Mouse (Mus musculus) stomach, embryonic 16.5 days (tissue): ENCODE results near the gene Ston2. TPM values are rescaled to one million over a fixed set of nuclear protein-coding genes. Genes with fewer than 3 reads are reported as not detected.
"Not testable (repeated sequence)": the region's sequence is repeated elsewhere in the genome, so short reads cannot be mapped to it uniquely, and the experiment has no call there.

Experiments
- ATAC-seq: fragments of 200-750 bp; cut with Nextera tagmentation; 2 replicates; pipeline ENCODE4 v1.8.0; 2017; ENCODE audit warnings: moderate number of reproducible peaks, moderate TSS enrichment; ENCODE audit not compliant: insufficient read depth, low FRiP score
- H3K27ac ChIP-seq: fragments of 300-500 bp; sonication (generic); 2 replicates; pipeline ENCODE4 v1.5.1; 2014; ENCODE audit warnings: low read length
- H3K27me3 ChIP-seq: fragments of 300-500 bp; sonication (generic); 2 replicates; pipeline ENCODE4 v1.6.1; 2014; ENCODE audit warnings: low read length, control low read depth, mixed read lengths; ENCODE audit not compliant: control insufficient read depth, insufficient read depth
- H3K36me3 ChIP-seq: fragments of 300-500 bp; sonication (generic); 2 replicates; pipeline ENCODE4 v1.6.1; 2014; ENCODE audit warnings: low read length; ENCODE audit not compliant: control insufficient read depth, insufficient read depth
- H3K4me1 ChIP-seq: fragments of 300-500 bp; sonication (generic); 2 replicates; pipeline ENCODE4 v1.6.1; 2014; ENCODE audit warnings: low read length, control low read depth, mixed read lengths; ENCODE audit not compliant: control insufficient read depth, insufficient read depth
- H3K4me2 ChIP-seq: fragments of 300-500 bp; sonication (generic); 2 replicates; pipeline ENCODE4 v1.6.1; 2014; ENCODE audit warnings: low read depth, low read length, mixed read lengths
- H3K4me3 ChIP-seq: fragments of 300-500 bp; sonication (generic); replicated peaks from 2 replicates; pipeline ENCODE4 v1.5.1; 2014; ENCODE audit warnings: mild to moderate bottlenecking, low read length
- H3K9ac ChIP-seq: fragments of 300-500 bp; sonication (generic); 2 replicates; pipeline ENCODE4 v1.6.1; 2014; ENCODE audit warnings: low read length
- H3K9me3 ChIP-seq: fragments of 300-500 bp; sonication (generic); replicated peaks from 2 replicates; pipeline ENCODE4 v1.6.1; 2016; ENCODE audit warnings: low read length, control low read depth; ENCODE audit not compliant: control insufficient read depth
- WGBS: fragments of 180-500 bp; shearing (Covaris S2); extraction: QIAGEN DNeasy Blood & Tissue Kit; methylation state at CpG from one replicate; pipeline ENCODE4 v1.1.7; 2014; 5-methylcytosine and 5-hydroxymethylcytosine counted together
- polyA plus RNA-seq: library from polyadenylated mRNA; unstranded; fragments of >200 nt; fragmentation: Nextera tagmentation; extraction: Ambion mirVana; gene quantifications from 2 replicates; pipeline ENCODE4 v1.2.1, GENCODE M21; 2015

Ston2 gene
- polyA plus RNA-seq, 1 experiment from 2014 or later = 8.5 TPM

DNA sequence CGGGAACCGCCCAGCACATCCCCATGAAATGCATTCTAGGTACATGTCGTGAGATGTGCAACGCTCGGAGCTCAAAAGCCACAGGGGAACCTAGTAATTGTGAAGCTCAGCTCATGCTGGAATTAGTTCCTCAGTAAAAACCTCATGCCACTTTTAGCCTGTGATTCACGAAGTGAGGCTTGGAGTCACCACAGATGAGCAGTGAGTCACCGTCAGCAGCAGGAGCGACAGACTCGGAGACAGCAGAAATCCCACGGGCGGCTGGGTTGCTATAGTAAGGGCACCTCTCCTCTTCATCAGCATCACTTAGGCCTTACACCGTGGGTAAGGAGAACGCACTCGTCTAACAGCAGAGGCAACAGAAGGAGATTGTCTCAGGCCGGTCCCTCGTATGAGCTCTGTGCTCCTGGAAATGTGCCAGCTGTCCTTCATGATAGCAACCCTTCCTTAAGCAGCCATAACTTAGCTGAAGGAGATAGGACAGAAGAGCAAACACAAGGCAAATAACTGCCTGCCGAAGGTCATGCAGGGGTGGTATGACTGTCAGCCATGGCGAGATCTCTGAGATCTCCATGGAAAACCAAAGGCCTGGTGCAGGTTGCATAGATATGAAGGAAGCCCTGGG, 39.8 kb downstream of the Ston2 start:
- H3K9ac ChIP-seq = no peak overlapping the region
- WGBS = 64% methylated on average over 18 of the region's 18 CpGs
- H3K27ac ChIP-seq = no peak overlapping the region
- no peaks in the 10 kb centered on the region for H3K36me3 ChIP-seq
- no peak for ATAC-seq
- H3K4me2 ChIP-seq = no peak overlapping the region
- H3K4me3 ChIP-seq = no peak overlapping the region
- no peaks in the 10 kb centered on the region for H3K27me3 ChIP-seq
- H3K4me1 ChIP-seq = peaks cover 13% of the 10 kb centered on the region
- no peaks in the 10 kb centered on the region for H3K9me3 ChIP-seq

DNA sequence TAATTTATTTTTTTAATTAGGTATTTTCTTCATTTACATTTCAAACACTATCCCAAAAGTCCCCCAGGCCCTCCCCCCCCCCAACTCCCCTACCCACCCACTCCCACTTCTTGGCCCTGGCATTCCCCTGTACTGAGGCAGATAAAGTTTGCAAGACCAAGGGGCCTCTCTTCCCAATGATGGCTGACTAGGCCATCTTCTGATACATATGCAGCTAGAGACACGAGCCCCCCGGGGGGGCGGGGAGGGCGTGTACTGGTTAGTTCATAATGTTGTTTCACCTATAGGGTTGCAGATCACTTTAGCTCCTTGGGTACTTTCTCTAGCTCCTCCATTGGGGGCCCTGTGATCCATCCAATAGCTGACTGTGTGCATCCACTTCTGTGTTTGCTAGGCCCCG, 41.3 kb downstream of the Ston2 start:
- WGBS = 93% methylated on average over 5 of the region's 5 CpGs
- H3K4me2 ChIP-seq, H3K27me3 ChIP-seq, H3K9ac ChIP-seq, H3K4me3 ChIP-seq, H3K9me3 ChIP-seq, ATAC-seq, H3K36me3 ChIP-seq, H3K27ac ChIP-seq: not testable (repeated sequence)
- peaks cover 13% of the 10 kb centered on the region for H3K4me1 ChIP-seq

DNA sequence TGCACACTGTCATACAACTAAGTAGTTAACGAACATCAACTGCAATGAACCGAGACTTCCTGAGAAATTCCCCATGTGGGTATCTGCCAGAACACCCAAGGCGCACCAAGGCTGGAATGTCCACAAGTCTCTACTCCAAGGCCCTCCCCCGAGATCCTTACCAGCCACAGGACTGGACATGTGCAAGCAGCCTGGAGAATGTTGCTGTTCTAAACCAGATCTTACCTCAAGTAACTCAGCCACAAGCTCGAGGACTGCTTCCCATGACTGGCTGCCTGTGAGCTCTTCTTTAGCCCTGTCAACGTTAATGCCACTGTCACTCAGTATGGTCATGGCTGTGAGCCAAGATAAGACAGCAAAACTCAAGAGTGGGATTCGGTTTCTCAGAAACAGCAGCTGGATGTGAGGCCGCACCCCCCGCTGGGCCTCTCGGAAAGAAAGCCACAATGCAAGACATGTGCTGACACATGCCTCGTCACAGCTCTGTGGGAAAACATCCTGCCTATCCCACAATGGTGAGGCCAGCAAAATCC, 42.4 kb downstream of the Ston2 start:
- no peaks in the 10 kb centered on the region for H3K9me3 ChIP-seq
- no peak overlapping the region for H3K4me3 ChIP-seq
- H3K36me3 ChIP-seq = no peaks in the 10 kb centered on the region
- 40% methylated on average over 11 of the region's 11 CpGs for WGBS
- H3K9ac ChIP-seq = no peak overlapping the region
- no peaks in the 10 kb centered on the region for H3K27me3 ChIP-seq
- H3K4me1 ChIP-seq = peaks cover 13% of the 10 kb centered on the region
- H3K4me2 ChIP-seq = no peak overlapping the region
- H3K27ac ChIP-seq = no peak overlapping the region
- peak; percentile 44; the same call in 1 of the 2 replicates for ATAC-seq

DNA sequence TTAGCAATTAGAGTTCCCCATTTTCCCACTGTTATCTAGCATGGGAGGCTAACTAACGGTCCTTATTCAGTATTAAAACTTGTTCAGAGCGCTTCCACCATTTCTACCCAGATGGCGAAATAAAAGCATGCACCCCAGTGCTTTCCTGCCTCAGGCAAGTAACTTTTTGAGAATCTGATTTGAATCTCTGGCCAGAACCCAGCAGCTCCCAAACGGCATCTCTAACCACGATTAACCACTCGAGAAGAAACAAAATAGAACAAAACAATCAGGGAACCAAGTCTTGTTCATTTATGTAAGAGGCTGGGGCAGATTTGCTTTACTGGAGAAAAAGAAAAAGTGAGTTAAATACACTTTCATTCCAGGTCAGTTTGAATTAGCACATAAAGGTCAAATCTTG, 44.1 kb downstream of the Ston2 start:
- Histone ChIP-seq H3K9me3 (no peaks in the 10 kb centered on the region), H3K9ac (no peak overlapping the region), H3K27me3 (no peaks in the 10 kb centered on the region), H3K36me3 (no peaks in the 10 kb centered on the region), H3K4me2 (no peak overlapping the region), H3K4me3 (no peak overlapping the region), H3K4me1 (peaks cover 13% of the 10 kb centered on the region), H3K27ac (no peak overlapping the region)
- WGBS = 72% methylated on average over 6 of the region's 6 CpGs
- ATAC-seq = no peak

DNA sequence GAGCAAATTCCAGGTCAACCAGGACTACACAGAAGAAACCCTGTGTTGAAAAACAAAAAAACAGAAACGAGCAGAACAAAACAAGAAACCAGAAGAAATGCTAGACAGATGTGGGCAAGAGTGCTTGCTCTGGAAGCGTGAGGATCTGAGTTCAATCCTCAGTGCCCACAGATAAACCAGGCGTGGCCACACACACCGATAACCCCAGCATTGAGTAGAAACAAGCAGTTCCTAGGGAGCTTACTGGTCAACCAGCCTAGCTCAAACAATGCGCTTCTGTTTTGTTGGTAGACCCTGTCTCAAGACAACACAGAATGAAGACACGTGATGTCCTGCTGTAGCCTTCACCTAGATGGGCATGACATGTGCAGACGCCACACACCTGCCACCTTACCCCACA, 45.3 kb downstream of the Ston2 start:
- H3K4me2 ChIP-seq = no peak overlapping the region
- no peak overlapping the region for H3K27ac ChIP-seq
- H3K36me3 ChIP-seq = no peaks in the 10 kb centered on the region
- no peaks in the 10 kb centered on the region for H3K27me3 ChIP-seq
- no peak for ATAC-seq
- H3K4me1 ChIP-seq = peaks cover 13% of the 10 kb centered on the region
- H3K9me3 ChIP-seq = no peaks in the 10 kb centered on the region
- WGBS = 92% methylated on average over 7 of the region's 7 CpGs
- H3K4me3 ChIP-seq = no peak overlapping the region
- H3K9ac ChIP-seq = no peak overlapping the region

DNA sequence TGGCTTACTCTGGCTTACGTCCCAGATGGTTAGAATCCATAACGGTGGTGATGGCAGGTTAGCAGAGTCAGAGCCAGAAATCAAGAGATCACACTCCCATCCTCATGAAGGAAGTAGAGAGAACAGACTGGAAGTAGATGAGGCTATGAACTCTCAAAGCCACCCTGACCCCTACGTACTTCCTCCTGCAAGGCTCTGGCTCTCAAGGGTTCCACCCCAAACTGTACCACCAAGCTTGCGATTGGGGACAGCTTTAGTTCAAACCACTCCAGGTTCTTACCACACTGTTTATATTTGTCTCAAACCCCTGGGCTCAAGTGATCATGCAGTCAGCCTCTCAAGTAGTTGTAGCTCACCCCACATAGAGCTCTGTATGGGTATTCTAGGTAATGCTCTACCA, 49.8 kb downstream of the Ston2 start:
- no peaks in the 10 kb centered on the region for H3K36me3 ChIP-seq
- H3K4me2 ChIP-seq = no peak overlapping the region
- no peak overlapping the region for H3K27ac ChIP-seq
- no peak overlapping the region for H3K4me3 ChIP-seq
- no peaks in the 10 kb centered on the region for H3K27me3 ChIP-seq
- H3K4me1 ChIP-seq = 0 out of 2 replicates have a peak, but pooled peaks cover 6% of the 10 kb centered on the region
- H3K9ac ChIP-seq = no peak overlapping the region
- H3K9me3 ChIP-seq = no peaks in the 10 kb centered on the region
- WGBS = 80% methylated on average over 4 of the region's 4 CpGs
- no peak for ATAC-seq

DNA sequence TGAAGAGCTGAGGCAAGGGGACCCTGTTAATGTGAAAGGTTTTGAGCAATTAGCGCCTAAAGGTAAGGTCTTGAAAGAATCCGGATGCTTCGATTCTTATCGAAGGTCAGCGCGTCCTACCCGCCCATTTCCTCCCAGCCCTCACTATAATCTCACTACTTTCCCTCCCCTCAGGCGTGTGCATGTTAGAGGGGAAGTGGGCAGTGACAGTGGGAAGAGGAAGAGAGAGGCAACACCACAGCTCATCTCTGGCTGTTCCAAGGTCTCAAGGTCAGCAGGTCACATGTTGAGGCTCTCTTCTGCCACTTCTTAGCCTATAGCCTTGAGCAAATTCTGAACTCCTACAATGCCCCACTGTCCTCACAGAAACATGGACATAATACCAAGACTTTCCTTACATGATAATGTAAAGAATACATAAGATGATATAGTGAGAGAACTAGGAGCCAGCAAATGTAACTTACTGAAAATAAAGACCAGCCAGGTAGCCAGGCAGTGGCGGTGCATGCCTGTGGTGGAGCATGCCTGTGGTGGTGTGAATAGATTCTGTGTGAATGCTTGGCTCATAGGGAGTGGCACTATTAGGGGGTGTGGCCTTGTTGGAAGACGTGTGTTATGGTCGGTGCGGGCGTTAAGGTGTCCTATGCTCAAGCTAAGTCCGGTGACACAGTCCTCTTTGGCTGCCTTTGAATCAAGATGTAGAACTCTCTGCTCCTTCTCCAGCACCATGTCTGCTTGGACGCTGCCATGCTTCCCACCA, 51.8 kb downstream of the Ston2 start:
- H3K4me2 ChIP-seq = no peak overlapping the region
- H3K4me1 ChIP-seq = 0 out of 2 replicates have a peak, but pooled peaks cover 6% of the 10 kb centered on the region
- H3K27me3 ChIP-seq = no peaks in the 10 kb centered on the region
- WGBS = 79% methylated on average over 15 of the region's 15 CpGs
- no peak overlapping the region for H3K27ac ChIP-seq
- no peaks in the 10 kb centered on the region for H3K9me3 ChIP-seq
- no peak overlapping the region for H3K9ac ChIP-seq
- H3K4me3 ChIP-seq = no peak overlapping the region
- 0 out of 2 replicates have a peak, but pooled peaks have one; percentile 44 for ATAC-seq
- H3K36me3 ChIP-seq = no peaks in the 10 kb centered on the region

DNA sequence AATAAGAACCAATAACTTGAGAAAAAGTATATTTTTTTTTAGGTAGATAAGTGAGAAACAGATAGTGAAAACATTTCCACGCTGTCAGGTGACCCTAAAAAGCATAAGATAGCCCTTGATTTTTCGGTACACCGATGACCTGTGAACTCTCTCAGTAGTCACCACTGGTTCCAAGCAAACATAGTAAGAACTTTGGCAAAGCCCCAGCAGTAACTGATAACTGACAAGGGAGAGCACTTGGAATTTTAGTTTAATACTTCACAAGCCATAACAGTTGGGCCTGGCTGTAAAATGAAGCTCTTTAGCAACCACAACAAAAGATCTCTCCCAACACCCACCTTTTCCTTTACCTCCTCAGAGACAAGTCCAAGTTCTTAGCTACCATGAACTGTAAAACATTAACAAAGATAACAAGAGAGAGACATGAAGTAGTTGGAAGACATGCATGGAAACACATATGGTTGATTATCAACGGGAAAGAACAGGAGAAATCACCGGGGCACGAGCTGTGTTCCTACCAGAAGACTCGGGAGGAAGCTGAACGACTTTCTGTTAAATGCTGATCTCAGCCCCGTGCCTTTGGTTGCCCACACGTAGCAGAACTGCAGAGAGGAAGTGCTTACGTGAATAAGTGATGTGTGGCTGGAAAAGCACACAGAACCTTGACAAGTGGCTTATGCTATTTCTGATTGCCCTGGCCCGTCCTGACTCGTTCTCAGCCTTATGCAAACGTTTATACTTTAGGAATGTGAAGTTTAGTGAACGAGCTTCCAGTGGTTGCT, 53.8 kb downstream of the Ston2 start:
- Histone ChIP-seq H3K4me3 (no peak overlapping the region), H3K4me1 (0 out of 2 replicates have a peak, but pooled peaks cover 8% of the 10 kb centered on the region), H3K27me3 (no peaks in the 10 kb centered on the region), H3K9me3 (no peaks in the 10 kb centered on the region), H3K27ac (peak overlapping the region; percentile 19; the same call in 1 of the 2 replicates), H3K36me3 (no peaks in the 10 kb centered on the region), H3K9ac (no peak overlapping the region), H3K4me2 (no peak overlapping the region)
- no peak for ATAC-seq
- WGBS = 45% methylated on average over 15 of the region's 15 CpGs
